Mouse (Mus musculus) megakaryocyte progenitor cell, adult 5-6 weeks (primary cell): ENCODE results near the gene Rab5if. TPM values are rescaled to one million over a fixed set of nuclear protein-coding genes. Genes with fewer than 3 reads are reported as not detected.

Experiments used
- ATAC-seq: replicated peaks from 2 replicates; pipeline ENCODE4 v1.8.0; 2016; ENCODE audit warnings: mild to moderate bottlenecking, moderate TSS enrichment, inconsistent platforms; ENCODE audit not compliant: poor library complexity
- total RNA-seq, 2 experiments: library from RNA; stranded (forward) in 1 of 2; stranded (reverse) in 1 of 2; fragments of 157-497, 149-512 nt in 1 of 2; fragments of 200-1000 nt in 1 of 2; gene quantifications; 2 replicates each; pipeline versions ENCODE4 v1.2.3 to v1.2.4; 2015 to 2017

The Rab5if gene
- total RNA-seq, 2 experiments from 2014 or later: 204 to 377 TPM

- no peak for ATAC-seq
These were observed 56.9 kb downstream of the Rab5if start for GRCm38 (mm10) chr2:156919796-156920195.

- ATAC-seq: no peak
These were observed 60.1 kb downstream of the Rab5if start for GRCm38 (mm10) chr2:156923057-156923456.

Other genes with a start within 250 kb of the Rab5if start
- 17.5 and 18.1 TPM in 2 replicates for gene Dlgap4, start 249.4 kb upstream of the Rab5if start, total RNA-seq (2015)
- 5.9 and 13.6 TPM in 2 replicates for gene Dlgap4, start 249.4 kb upstream of the Rab5if start, total RNA-seq (2017)
- not detected in 2 replicates for gene Myl9, start 87.7 kb upstream of the Rab5if start, total RNA-seq (2015)
- gene Myl9, start 87.7 kb upstream of the Rab5if start, total RNA-seq (2017): not detected in 2 replicates
- gene Tgif2, start 23.1 kb upstream of the Rab5if start, total RNA-seq (2015): 7.2 and 7.9 TPM in 2 replicates
- 10.7 and 12.5 TPM in 2 replicates for gene Tgif2, start 23.1 kb upstream of the Rab5if start, total RNA-seq (2017)
- gene 4930518I15Rik, start 5.2 kb upstream of the Rab5if start, total RNA-seq (2015): 0.42 and 3.0 TPM in 2 replicates
- 1.2 TPM in 1 of 2 replicates, not detected in the other for gene 4930518I15Rik, start 5.2 kb upstream of the Rab5if start, total RNA-seq (2017)
- gene Sla2, start 24.1 kb downstream of the Rab5if start, total RNA-seq (2015): 0.10 and 0.57 TPM in 2 replicates
- 0.37 and 0.92 TPM in 2 replicates for gene Sla2, start 24.1 kb downstream of the Rab5if start, total RNA-seq (2017)
- 24.9 and 27.1 TPM in 2 replicates for gene Ndrg3, start 128.9 kb downstream of the Rab5if start, total RNA-seq (2015)
- 24.2 and 28.5 TPM in 2 replicates for gene Ndrg3, start 128.9 kb downstream of the Rab5if start, total RNA-seq (2017)
- 15.0 and 17.1 TPM in 2 replicates for gene Dsn1, start 144.0 kb downstream of the Rab5if start, total RNA-seq (2015)
- gene Dsn1, start 144.0 kb downstream of the Rab5if start, total RNA-seq (2017): 68.2 and 78.2 TPM in 2 replicates
- 1.9 and 2.9 TPM in 2 replicates for gene Soga1, start 216.1 kb downstream of the Rab5if start, total RNA-seq (2015)
- gene Soga1, start 216.1 kb downstream of the Rab5if start, total RNA-seq (2017): 2.3 and 2.4 TPM in 2 replicates
- gene Tldc2, start 223.9 kb downstream of the Rab5if start, total RNA-seq (2015): not detected in 2 replicates
- not detected in 2 replicates for gene Tldc2, start 223.9 kb downstream of the Rab5if start, total RNA-seq (2017)